Mouse (Mus musculus): Measurements from ENCODE around the gene Rps10. TPM values are rescaled to one million over a fixed set of nuclear protein-coding genes. Genes with fewer than 3 reads are reported as not detected.

The Rps10 gene
- polyA plus RNA-seq, 1 experiment from 2014 or later, result 987 TPM

DNA sequence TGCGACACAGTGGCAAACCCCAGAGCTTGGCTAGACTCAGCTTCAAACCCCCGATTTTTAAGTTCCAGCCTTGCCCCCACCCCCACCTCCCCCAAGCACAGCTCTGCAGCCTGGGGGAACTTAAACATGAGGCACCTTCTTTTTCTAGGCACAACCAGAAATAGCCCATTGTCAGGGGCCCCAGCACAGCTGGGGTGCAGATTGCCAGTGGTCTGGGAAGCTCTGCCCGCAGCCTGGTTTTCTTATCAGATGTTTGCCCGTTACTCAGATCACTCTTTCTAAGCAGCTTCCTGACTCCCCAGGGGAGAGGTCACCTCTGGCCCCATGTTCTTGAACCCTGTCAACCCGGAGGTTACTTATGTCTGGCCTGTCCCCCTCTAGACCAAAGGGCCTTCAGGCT, 19.9 kb upstream of the Rps10 start:
- Histone ChIP-seq H3K9ac (replicated peaks) (peak overlapping the region; percentile 56; the same call in 1 of the 2 replicates), H3K27me3 (peaks cover 35% of the 10 kb centered on the region), H3K4me1 (replicated peaks) (peaks cover 17% of the 10 kb centered on the region), H3K36me3 (no peaks in the 10 kb centered on the region), H3K4me2 (peak overlapping the region; percentile 99), H3K4me3 (replicated peaks) (peak overlapping the region; percentile 58), H3K27ac (no peak overlapping the region), H3K9me3 (peaks cover 2% of the 10 kb centered on the region; the same call in 1 of the 2 replicates)
- ATAC-seq (ENCODE audit: insufficient number of reproducible peaks, insufficient read depth, low FRiP score, low TSS enrichment, low read depth), result no peak
- 7% methylated on average over 5 of the region's 5 CpGs for WGBS

DNA sequence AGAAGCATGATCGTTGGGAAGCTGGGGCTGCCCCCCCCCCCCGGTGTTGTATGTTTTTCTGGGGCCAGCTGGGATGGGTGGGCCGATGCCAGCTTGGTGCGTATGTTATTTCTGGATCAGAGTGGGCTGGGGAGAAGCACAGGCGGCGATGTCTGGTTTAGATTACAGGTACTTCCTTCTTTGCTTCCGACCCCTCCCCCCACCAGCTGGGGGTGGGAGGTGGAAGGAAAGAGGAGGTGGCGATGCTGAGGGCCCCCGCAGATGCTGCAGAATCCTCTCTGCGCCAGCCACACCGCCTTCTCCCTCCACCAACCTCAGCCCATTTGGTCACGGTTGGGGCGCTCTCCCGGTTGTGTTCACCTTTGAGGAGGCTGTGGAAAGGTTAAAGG, 19.5 kb upstream of the Rps10 start:
- WGBS, result under 1% methylated on average over 14 of the region's 14 CpGs
- no peak overlapping the region for H3K27ac ChIP-seq
- ATAC-seq (ENCODE audit: insufficient number of reproducible peaks, insufficient read depth, low FRiP score, low TSS enrichment, low read depth), result no peak

DNA sequence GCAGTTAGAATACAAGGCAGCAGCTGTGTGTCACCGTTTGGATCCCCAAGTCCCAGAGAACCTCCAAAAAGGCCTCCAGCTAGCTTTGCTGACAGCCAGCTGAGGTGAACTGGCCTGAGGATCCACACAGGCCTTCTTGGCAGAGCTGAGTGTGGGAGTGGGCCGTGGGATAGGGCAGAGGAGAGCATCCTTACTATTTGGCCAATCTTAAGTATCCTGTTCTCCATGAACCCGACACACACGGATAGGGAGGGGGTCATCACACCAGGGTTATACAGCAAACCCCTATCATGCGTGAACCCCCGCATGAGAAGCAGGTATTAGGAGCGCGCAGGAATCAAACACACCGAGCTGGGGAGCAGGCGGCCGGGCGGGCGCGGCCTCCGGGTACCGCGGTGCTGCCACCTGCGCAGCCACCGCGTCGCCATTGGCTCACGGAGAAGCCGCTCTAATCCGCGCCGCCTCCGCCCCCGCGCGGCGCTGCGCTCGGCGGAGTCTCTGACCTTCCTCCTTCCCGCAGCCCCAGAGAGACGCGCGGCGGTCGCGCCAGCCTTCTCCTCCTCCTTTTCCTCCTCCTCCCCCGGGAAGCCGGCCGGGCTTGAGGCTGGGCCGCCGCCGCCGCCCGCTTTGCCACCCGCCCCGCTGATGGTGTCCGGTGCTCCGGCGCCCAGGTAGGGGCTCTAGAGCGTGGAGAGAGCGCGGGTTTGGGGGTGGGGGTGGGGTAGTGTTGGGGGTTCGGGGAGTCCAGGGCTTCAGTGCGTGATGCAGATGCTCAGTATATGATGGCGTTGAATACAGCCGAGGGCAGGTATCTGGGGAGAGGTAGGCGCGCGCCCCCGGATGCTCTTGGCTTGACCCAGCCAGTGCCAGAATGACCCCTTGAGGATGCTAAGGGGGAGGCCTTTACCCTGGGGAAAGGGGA, 18.9 kb upstream of the Rps10 start, which contains the start of gene Pacsin1:
TSS of gene Pacsin1 (plus strand) at position 421 of the 922 bp plus-strand sequence.
- peaks cover 2% of the 10 kb centered on the region; the same call in 1 of the 2 replicates for H3K9me3 ChIP-seq
- no peak within 1 kb of the TSS for H3K27ac ChIP-seq
- H3K27me3 ChIP-seq, result peaks cover 35% of the 10 kb centered on the region
- no peaks in the 10 kb centered on the region for H3K36me3 ChIP-seq
- peak within 1 kb of the TSS; percentile 58 for H3K4me3 ChIP-seq (replicated peaks)
- WGBS, result 3% methylated on average over 62 of the region's 65 CpGs
- H3K4me1 ChIP-seq (replicated peaks), result peaks cover 17% of the 10 kb centered on the region
- peak within 1 kb of the TSS; percentile 56 for H3K9ac ChIP-seq (replicated peaks)
- ATAC-seq (ENCODE audit: insufficient number of reproducible peaks, insufficient read depth, low FRiP score, low TSS enrichment, low read depth), result no peak; the same call in 1 of the 2 replicates
- H3K4me2 ChIP-seq, result peak within 1 kb of the TSS; percentile 99

More for the DNA sequence above, 19.5 kb upstream of the Rps10 start:
- H3K4me1 ChIP-seq (replicated peaks), result peaks cover 17% of the 10 kb centered on the region
- peak overlapping the region; percentile 58 for H3K4me3 ChIP-seq (replicated peaks)
- H3K36me3 ChIP-seq, result no peaks in the 10 kb centered on the region
- peak overlapping the region; percentile 99 for H3K4me2 ChIP-seq
- peak overlapping the region; percentile 56 for H3K9ac ChIP-seq (replicated peaks)
- peaks cover 35% of the 10 kb centered on the region for H3K27me3 ChIP-seq
- peaks cover 2% of the 10 kb centered on the region; the same call in 1 of the 2 replicates for H3K9me3 ChIP-seq

DNA sequence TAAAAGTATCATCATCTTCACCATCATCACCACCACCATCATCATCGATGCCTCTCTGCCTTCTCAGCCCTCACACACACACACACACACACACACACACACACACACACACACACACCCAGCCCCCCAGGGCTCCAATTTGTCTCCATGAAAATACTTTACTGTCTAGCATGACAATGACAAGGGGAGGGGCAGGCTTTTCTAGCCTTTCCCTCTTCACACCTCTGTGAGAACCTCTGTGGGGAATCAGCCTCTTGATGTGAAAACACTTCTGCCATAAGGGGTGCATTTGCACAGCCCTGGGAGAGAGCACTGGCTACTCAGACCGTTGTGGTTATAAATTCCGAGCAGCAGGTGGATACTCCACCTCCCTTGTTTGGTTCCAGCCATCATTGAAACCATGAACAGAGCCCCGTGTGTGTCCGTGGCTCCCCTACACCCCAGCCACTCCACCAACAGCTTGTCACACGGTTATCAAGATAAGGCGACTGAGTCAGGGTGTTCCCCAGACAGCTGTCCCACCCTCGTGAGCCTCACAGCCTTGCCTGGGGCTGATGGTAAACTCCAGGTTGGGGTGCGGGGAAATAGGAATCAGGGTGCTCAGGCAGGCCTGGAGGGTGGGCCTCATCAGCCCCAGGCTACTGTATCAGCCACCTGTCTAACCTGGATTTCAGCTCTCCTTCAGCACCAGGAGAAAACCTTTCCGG, 16.9 kb upstream of the Rps10 start:
- peaks cover 17% of the 10 kb centered on the region for H3K4me1 ChIP-seq (replicated peaks)
- no peaks in the 10 kb centered on the region for H3K36me3 ChIP-seq
- H3K27me3 ChIP-seq, result peaks cover 35% of the 10 kb centered on the region
- H3K4me3 ChIP-seq (replicated peaks), result no peak overlapping the region
- ATAC-seq (ENCODE audit: insufficient number of reproducible peaks, insufficient read depth, low FRiP score, low TSS enrichment, low read depth), result no peak
- H3K9me3 ChIP-seq, result 0 out of 2 replicates have a peak, but pooled peaks cover 2% of the 10 kb centered on the region
- no peak overlapping the region for H3K27ac ChIP-seq
- no peak overlapping the region for H3K4me2 ChIP-seq
- WGBS, result 46% methylated on average over 10 of the region's 10 CpGs
- H3K9ac ChIP-seq (replicated peaks), result no peak overlapping the region

DNA sequence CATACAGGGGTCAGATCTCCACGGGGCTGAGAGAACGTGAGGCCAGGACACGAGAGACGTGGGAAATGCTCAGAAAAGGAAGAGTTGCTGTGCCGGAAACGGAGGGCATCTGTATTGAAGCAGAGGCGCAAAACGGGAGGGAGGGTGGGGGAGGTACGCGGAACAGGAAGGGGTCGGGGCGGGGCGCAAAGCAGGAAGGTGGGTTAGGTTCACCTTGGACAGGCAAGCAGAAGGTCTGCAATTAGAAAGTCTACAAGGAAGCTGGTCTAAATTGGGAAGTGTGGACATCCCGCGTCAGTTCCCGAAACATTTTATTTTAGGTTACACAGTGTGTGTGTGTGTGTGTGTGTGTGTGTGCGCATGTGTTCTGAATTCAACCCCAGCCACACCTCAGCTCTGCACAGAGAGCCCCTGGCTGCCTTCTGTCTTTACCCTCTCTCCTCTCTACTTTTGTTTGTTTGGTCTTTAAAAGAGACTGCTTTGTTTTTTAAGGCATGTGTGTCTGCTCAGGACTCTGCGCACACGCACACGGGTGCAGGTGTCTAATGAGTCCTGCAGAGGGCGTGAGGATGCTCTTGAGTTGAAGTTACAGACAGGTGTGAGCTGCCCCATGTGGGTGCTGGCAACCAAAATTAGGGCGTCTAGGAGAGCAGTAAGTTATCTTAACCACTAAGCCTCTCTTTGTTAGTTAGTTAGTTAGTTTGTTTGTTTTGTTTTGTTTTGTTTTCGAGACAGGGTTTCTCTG, 15.7 kb upstream of the Rps10 start:
- no peak for ATAC-seq (ENCODE audit: insufficient number of reproducible peaks, insufficient read depth, low FRiP score, low TSS enrichment, low read depth)
- Histone ChIP-seq H3K27ac (no peak overlapping the region), H3K9ac (replicated peaks) (no peak overlapping the region), H3K4me2 (no peak overlapping the region), H3K4me1 (replicated peaks) (peaks cover 17% of the 10 kb centered on the region), H3K36me3 (no peaks in the 10 kb centered on the region), H3K4me3 (replicated peaks) (no peak overlapping the region), H3K9me3 (0 out of 2 replicates have a peak, but pooled peaks cover 2% of the 10 kb centered on the region), H3K27me3 (peaks cover 35% of the 10 kb centered on the region)
- WGBS, result 86% methylated on average over 23 of the region's 23 CpGs

DNA sequence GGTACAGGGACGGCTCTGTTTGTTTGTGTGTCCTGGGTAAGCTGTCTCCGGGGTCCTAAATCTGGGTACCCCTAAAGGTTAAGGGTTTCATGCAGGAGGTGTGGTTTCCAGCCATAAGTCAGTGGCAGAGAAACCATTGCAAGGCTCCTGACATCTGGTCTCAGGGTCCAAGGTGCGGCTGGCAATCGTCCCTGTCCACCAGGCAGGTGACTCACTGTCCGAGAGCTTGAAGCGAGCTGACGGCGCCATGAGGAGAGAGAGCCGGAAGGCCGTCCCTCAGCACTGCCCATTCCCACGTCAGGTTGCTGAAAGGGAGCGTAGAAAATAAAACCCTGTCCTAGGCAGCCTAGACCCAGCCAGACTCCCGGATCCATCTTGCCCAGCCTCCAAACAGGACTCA, 14.1 kb upstream of the Rps10 start:
- H3K4me1 ChIP-seq (replicated peaks), result peaks cover 6% of the 10 kb centered on the region
- no peak overlapping the region for H3K27ac ChIP-seq
- no peak overlapping the region for H3K4me3 ChIP-seq (replicated peaks)
- peaks cover 19% of the 10 kb centered on the region for H3K27me3 ChIP-seq
- WGBS, result 71% methylated on average over 13 of the region's 13 CpGs
- H3K36me3 ChIP-seq, result no peaks in the 10 kb centered on the region
- H3K9me3 ChIP-seq, result 0 out of 2 replicates have a peak, but pooled peaks cover 2% of the 10 kb centered on the region
- no peak for ATAC-seq (ENCODE audit: insufficient number of reproducible peaks, insufficient read depth, low FRiP score, low TSS enrichment, low read depth)
- no peak overlapping the region for H3K9ac ChIP-seq (replicated peaks)
- no peak overlapping the region for H3K4me2 ChIP-seq

DNA sequence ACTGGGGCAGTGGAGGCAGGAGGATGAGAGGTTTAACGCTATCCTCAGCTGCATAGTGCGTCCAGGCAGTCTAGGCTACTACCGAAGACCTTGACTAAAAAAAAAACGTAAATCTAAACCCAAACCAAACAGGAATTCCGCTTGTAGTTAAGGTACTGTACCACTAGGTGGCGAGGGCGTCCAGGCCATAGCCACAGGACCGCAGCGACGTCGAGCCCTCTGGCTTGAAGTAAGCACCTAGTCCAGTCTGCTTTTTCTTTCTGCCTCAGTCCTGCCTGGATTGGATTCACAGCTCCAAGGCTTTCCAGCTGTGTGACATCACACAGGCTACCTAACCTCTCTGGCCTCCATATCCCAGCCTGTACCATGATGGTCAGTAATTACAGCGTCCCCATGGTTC, 13.7 kb upstream of the Rps10 start:
- H3K9me3 ChIP-seq, result 0 out of 2 replicates have a peak, but pooled peaks cover 2% of the 10 kb centered on the region

DNA sequence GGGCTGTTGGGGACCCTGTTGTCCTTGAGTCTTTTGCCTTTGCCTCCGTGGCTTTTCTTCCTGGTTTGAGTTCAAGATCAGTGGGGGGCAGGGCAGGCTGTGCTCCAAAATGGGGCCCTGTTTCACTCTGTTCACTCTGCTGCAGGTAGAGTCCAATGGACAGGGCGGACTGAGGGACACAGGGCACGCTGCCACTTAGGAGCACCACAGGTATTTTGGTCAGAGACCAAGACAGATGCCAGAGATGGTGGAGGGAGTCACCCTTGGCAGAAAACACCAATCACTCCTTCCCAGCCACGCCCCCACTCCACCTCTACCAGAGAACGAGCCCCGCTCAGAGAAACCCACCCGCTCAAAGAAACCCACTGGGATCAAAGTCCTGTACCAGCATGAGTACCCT, 9.3 kb upstream of the Rps10 start:
- Histone ChIP-seq H3K36me3 (no peaks in the 10 kb centered on the region), H3K9ac (replicated peaks) (no peak overlapping the region), H3K27me3 (no peaks in the 10 kb centered on the region; the same call in 1 of the 2 replicates), H3K4me3 (replicated peaks) (no peak overlapping the region), H3K4me1 (replicated peaks) (peaks cover 10% of the 10 kb centered on the region), H3K4me2 (no peak overlapping the region), H3K27ac (no peak overlapping the region), H3K9me3 (no peaks in the 10 kb centered on the region)
- ATAC-seq (ENCODE audit: insufficient number of reproducible peaks, insufficient read depth, low FRiP score, low TSS enrichment, low read depth), result no peak
- 33% methylated on average over 7 of the region's 7 CpGs for WGBS

More for the DNA sequence above, 13.7 kb upstream of the Rps10 start:
- Histone ChIP-seq H3K4me2 (no peak overlapping the region), H3K27me3 (peaks cover 15% of the 10 kb centered on the region), H3K27ac (no peak overlapping the region), H3K4me1 (replicated peaks) (peaks cover 3% of the 10 kb centered on the region), H3K36me3 (no peaks in the 10 kb centered on the region), H3K4me3 (replicated peaks) (no peak overlapping the region), H3K9ac (replicated peaks) (no peak overlapping the region)
- ATAC-seq (ENCODE audit: insufficient number of reproducible peaks, insufficient read depth, low FRiP score, low TSS enrichment, low read depth), result no peak
- 12% methylated on average over 12 of the region's 12 CpGs for WGBS

DNA sequence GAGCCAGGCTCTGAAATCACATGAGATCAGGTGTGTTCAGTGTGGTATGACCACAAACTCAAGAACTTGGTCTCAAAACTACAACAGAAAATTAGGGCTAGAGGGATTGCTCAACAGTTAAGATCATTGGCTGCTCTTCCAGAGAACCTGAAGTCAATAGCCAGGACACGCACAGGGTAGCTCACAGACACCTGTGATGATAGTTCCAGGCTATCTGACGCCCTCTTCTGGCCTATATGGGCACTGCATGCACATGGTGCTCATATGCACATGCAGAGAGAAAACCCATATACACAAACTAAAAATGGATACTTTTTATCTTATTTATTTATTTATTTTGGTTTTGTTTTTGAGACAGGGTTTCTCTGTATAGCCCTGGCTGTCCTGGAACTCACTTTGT, 8.1 kb upstream of the Rps10 start:
- no peak overlapping the region for H3K4me3 ChIP-seq (replicated peaks)
- no peaks in the 10 kb centered on the region for H3K36me3 ChIP-seq
- no peak overlapping the region for H3K9ac ChIP-seq (replicated peaks)
- no peaks in the 10 kb centered on the region; the same call in 1 of the 2 replicates for H3K27me3 ChIP-seq
- no peaks in the 10 kb centered on the region for H3K9me3 ChIP-seq
- no peak overlapping the region for H3K27ac ChIP-seq
- H3K4me2 ChIP-seq, result no peak overlapping the region
- peaks cover 10% of the 10 kb centered on the region for H3K4me1 ChIP-seq (replicated peaks)
- ATAC-seq (ENCODE audit: insufficient number of reproducible peaks, insufficient read depth, low FRiP score, low TSS enrichment, low read depth), result no peak
- WGBS, result 47% methylated on average over 2 of the region's 2 CpGs

DNA sequence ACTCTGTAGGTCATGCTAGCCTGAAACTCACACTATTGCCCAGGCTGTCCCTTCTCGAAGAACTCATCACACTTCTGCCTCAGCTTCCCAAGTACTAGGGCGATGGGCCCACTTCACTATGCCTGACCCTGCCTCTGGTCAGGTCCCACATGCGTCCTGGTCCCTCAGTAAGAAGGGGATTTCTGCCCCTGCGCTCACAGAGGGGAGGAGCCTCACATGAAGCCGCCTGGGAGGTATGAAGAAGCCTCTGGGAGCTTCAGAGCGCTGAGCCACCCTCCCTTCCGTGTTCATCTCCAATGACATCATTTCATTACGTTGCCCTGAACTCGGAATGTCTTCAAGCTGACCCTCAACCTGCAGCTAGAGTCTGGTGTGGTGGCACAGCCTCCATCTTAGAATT, 7.3 kb upstream of the Rps10 start:
- Histone ChIP-seq H3K36me3 (no peaks in the 10 kb centered on the region), H3K27ac (no peak overlapping the region), H3K4me2 (no peak overlapping the region), H3K4me3 (replicated peaks) (no peak overlapping the region), H3K4me1 (replicated peaks) (peaks cover 10% of the 10 kb centered on the region), H3K27me3 (no peaks in the 10 kb centered on the region; the same call in 1 of the 2 replicates), H3K9ac (replicated peaks) (no peak overlapping the region), H3K9me3 (no peaks in the 10 kb centered on the region)
- no peak for ATAC-seq (ENCODE audit: insufficient number of reproducible peaks, insufficient read depth, low FRiP score, low TSS enrichment, low read depth)
- 84% methylated on average over 9 of the region's 9 CpGs for WGBS
